Mouse (Mus musculus): ENCODE results near the gene Sufu.

Gene Sufu

DNA sequence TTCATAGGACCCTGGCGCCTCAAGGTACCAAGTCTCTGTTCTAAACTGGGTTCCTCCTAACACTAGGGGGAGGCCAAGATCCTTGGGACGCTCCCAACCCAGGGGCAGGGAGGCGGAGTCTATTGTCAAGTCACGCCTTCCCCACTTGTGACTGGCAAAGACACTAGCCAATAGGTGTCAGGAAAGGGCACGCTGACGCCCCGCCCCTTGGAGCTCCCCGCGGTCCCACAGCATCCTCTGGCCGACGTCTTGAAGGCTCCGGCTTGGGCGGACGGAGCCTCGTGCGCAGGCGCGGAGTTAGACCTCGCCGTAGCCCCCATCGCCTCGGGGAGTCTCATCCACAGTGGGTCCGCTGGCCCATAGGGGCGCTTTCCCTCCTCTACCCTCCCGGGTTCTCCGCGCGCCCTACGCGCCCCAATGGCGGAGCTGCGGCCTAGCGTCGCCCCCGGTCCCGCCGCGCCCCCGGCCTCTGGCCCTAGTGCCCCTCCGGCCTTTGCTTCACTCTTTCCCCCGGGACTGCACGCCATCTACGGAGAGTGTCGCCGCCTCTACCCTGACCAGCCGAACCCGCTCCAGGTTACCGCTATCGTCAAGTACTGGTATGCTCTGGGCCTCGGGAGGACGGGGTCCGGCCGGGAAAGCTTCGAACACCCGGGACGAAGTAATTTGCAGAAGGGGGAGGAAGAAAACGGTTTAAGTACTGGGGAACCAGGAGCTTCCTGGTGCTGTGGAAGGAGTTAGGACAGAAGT, at the start of gene Sufu:
Gene Sufu (plus strand): TSS at position 211 of the 750 bp plus-strand sequence.
- DNase-seq (ENCODE audit: low spot score in 2 of 2): peak; percentile 96 to 99

DNA sequence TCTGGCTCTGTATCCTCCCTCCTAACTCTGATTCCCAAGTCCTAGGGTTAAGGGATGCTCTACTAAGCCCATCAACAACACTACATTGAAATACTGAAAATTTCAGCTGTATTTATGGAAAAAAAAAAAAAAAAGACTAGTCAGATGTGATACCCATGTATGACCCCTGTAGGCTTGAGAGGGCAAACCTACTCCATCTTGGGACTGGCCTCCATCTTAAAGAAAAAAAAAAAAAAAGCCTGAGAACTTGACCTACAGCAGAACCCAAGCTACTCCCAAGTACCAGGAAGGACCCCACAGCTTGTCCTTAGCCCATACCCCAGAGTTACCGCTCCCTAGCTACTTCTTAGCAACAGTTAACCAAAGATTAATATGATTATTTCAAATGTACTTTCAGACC, 49.5 kb upstream of the Sufu start:
- no peak for DNase-seq (ENCODE audit: low spot score in 2 of 2)

DNA sequence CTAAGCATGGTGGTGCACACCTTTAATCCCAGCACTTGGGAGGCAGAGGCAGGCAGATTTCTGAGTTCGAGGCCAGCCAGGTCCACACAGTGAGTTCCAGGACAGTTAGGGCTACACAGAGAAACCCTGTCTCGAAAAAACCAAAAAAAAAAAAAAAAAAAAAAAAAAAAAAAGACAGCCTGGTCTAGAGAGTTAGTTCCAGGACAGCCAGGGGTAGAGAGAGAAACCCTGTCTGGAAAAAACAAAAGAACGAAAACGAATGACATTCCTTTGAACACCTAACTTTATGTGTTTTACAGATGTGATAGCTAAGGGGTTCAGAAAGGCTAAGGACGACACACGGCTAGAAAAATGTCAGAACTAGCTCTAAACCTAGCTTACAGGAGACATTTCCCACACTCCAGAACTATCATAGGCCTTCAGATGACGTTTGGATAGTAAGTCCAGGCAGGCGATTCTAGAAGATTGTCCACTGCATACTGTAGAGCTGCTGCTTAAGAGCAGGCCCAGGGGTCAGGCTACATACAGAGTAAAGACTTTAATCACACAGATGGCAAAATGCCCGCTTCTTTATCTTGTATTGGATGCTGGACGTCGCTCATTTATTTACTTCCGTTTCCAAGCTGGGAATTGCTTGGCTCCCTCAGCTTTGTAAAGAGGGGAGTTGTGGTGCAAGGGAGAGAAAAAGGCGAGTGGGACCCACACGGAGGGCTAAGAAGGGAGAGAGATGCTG, 48.6 kb upstream of the Sufu start:
- DNase-seq (ENCODE audit: low spot score in 2 of 2): peak in 1 of 2 experiments; percentile 32

DNA sequence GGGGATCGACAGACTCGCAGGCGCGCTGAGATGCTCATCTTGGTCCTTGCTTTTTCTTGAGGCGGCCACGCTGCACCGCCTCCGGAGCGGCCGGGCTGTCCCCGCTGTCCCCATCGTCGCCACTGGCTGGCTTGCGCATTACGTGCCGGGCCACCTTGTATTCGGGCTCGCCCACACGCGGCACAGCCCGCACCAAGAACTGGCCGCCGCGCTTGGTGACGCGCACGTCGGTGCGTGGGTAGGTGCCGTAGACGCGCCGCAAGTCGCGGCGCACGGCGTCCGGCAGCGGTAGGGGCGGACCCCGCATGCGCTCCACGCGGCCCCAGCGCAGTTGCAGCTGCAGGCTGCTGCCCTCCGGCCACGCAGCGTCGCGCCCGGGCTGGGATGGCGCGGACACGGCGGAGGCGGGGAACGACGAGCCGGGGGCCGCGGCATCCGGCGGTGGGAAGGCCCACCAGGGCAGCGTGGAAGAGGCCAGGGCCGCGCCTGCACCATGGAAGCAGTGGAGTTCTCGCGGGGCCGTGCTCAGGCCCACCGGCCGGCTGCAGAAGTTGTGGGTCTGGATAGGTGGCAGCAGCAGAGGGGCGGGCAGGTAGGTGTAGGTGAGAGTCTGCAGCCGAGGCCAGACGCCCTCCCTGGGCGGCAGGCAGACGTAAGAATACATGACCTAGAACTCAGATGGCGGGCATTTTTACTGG, 47.8 kb upstream of the Sufu start:
- peak; percentile 85 to 93 for DNase-seq (ENCODE audit: low spot score in 2 of 2)

DNA sequence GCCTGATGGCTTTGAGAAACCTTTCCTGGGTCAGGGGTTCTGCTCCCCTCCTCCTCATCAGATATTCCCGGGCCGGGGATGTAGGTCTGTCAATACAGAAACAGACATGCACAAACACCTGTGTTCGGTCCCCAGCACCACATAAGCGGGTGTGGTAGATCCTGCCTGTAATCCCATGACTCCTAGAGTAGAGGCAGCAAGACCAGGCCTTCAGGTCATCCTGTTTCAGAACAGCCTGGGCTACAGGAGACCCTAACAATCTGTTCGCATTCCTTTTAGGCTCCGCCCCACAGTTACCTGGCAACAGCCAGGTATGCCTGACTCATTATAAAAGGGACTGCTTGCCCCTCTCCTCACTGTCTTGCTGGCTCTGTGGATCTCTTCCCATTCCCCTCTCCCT, 47.1 kb upstream of the Sufu start:
- DNase-seq (ENCODE audit: low spot score in 2 of 2): no peak

DNA sequence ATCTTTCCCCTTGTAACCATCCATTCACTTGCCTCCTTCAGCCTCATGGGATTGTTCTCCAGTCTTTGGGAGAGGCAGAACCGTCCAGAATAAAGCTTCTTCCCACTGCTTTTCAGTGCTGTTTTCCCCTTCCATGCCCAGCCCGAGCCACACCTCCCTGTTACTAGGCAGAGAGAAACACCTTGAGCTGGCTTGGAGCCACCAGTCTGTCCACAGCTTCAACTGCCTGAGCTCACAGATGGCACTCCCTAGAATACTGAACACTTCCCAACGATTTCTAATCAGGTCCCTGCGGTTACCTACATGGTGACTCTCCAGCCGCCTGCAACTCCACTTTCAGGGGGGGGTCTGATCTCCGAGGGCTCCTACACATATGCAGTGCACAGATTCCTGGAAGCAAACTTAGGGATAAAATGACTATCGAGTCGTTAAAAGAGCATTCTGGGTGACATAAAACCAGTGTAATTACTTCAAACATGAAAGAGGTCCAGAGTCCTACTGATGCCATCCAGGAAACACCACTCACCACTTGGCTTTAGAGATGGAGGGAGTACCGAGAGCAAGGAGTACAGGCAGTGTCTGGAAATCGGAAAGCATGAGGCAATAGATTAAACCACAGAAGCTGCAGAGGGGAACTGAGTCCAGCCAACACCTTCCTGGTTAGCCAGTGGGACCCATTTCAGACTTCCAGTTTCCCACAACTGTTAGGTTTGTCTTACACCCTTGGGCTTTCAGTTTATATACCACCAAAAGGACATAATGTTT, 46.3 kb upstream of the Sufu start, which contains the start of gene 2310034G01Rik:
Gene 2310034G01Rik (minus strand): TSS at position 135 of the 765 bp plus-strand sequence.
- no peak for DNase-seq (ENCODE audit: low spot score in 2 of 2)

GRCm38 (mm10) chr19:46356701-46357138, 40.0 kb upstream of the Sufu start:
- peak; percentile 82 to 90 for DNase-seq (ENCODE audit: low spot score in 2 of 2)

DNA sequence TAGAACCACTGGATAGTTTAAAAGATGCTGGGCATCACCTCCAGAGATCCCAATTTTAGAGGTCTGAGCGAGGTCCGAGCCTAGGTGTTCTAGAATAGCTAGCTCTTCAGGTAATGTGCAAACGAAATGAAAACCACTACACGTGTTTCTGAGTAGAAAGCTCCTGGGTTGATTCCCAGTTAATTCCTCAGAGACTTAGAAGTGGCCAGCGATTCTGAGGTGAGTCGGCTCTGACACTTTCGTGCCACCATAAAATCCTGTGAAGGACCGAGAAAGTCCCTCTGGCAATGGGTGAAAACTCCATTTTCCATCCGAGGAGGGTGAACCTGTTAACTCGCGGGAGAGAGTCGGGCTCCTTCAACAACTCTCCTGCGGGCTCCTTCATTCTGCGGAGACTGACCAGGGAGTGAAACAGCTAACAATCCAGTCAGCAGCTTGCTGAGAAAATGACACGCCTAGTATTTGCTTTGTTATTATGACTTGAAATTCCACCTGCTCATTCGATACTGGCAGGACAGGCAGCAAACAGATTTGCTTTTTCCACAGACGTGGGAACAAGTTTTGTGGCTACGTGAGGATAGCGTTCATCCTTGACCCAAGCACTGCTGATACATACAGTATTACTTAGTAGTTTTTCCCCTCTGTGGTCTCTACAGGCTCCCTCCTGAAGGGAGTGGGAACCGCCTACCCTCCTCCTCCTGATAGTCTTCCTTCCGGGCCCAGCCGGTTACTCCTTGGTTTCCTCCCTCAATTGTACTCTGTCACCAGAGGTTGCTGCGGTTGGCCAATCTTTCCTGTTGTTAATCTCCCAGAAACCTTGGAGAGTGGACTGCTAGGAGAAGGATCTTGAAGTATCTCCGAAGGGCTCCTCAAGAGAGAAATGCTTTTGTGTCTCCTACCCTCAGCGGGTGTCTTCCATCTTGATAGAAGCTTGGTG, 39.1 kb upstream of the Sufu start:
- DNase-seq (ENCODE audit: low spot score in 2 of 2): no peak

GRCm38 (mm10) chr19:46358381-46358780, 38.3 kb upstream of the Sufu start:
- DNase-seq (ENCODE audit: low spot score in 2 of 2): no peak

DNA sequence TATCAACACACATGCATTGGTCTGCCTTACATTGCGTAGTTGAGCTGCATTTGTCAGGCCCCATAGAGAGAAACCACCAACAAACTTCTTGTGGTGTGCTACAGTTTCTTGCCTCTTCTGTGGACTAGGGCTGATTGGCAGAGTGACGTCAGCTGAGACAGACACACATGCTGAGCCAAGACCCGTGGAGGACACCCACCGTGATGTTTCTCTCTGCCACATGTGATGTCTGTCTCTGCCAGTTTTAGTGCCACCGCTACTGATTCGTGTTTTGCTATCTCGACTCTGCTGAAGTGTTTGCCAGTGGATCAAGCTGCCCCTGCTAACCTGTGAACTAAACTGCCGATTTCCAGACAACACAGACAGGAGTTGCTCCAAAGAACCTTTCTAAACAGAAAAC, 34.6 kb upstream of the Sufu start:
- no peak for DNase-seq (ENCODE audit: low spot score in 2 of 2)

- no peak for DNase-seq (ENCODE audit: low spot score in 2 of 2)
Observed at GRCm38 (mm10) chr19:46363294-46364009, 33.2 kb upstream of the Sufu start.

DNA sequence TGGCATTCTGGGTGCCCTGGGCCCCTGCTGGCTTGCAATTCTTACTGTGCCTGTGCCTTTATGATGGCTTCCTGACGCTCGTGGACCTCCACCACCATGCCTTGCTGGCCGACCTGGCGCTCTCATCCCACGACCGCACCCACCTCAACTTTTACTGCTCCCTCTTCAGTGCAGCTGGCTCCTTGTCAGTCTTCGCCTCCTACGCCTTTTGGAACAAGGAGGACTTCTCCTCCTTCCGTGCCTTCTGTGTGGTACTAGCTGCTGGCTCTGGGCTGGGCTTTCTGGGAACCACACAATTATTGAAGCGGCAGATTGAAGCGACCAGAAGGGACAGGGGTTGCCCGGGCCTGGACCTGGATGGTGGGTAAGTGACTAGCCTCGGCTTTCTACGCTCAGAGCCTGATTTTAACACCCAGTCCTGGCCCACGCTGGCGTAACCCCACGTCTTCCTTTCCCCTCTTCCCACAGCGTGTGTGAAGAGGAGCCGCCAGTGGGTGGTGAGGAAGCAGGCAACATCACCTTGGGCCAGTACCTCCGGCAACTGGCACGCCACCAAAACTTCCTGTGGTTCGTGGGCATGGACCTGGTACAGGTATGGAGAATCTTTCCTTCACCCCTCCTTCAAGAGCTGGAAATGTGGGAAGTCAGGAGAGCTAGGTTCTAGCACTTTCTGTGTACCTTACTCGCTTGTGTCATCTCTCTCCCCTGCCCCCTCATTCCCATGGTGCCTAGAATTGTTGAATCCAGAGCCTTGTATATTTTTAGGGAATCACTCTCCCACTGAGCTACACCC, 28.7 kb upstream of the Sufu start:
- peak; percentile 40 to 56 for DNase-seq (ENCODE audit: low spot score in 2 of 2)

- DNase-seq (ENCODE audit: low spot score in 2 of 2): peak in 1 of 2 experiments; percentile 67
Observed at GRCm38 (mm10) chr19:46369204-46369603, 27.5 kb upstream of the Sufu start.

DNA sequence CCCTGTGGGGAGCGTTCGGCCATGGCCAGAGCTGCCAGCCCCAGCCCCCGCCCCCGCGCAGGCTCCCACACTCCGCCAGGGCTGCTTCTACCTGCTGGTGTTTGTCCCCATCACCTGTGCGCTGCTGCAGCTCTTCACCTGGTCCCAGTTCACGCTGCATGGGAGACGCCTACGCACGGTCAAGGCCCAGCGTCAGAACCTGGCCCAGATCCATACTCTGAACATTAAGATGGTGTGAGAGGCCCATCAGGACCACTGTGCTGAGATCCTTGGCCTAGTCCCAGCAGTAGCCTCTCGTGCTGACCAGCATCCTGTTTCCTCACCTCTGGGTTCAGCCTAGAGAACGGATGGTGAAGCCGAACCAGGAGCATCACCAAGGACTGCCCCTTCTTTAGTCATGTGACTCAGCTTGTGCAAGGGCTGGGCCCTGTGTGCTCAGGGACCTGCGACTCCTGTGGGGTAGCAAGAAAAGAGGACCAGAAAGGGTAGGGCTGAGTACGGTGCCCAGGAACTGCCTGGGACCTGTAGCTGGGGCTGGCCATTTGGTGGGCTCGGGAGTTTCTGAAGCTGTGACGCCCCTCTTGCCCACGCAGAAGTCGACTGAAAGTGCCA, 22.1 kb upstream of the Sufu start:
- DNase-seq (ENCODE audit: low spot score in 2 of 2): no peak

DNA sequence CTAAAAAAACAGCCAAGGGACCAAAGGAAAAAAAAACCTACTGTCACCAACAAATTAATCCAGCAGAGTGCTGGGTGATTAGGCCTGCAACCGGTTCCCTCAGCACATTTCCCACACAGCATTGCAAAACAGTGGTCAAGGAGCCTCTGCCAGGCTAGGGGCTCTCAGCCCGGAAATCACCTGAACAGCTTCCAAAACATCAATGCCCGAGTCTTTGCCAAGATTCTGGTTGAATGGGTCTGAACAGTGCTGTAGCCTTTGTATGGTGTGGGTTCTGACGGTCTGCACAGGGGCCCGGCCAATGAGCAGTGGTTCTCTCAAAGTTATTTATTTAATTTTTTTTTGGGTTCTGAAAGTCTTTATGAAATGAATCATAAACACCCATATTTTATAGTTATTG, 21.2 kb upstream of the Sufu start:
- DNase-seq (ENCODE audit: low spot score in 2 of 2): no peak

DNA sequence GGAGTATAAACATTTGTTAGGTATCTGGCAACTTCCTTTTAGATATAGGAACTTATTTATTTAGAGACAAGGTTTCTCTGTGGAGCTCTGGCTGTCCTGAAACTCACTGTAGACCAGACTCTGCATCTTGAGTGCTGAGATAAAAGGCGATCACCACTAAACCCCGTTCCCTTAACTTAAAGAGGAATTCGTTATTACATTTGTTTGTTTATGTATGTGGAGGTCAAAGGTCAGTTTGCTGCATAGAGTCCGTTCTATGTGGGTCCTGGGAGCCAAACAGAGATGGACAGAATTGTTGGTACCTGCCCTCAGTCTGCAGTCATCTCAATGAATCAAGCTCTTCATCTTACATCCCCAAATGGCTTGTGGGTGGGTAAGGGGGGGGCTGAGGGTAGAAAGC, 20.8 kb upstream of the Sufu start:
- DNase-seq (ENCODE audit: low spot score in 2 of 2): no peak

GRCm38 (mm10) chr19:46382275-46382674, 14.4 kb upstream of the Sufu start:
- no peak for DNase-seq (ENCODE audit: low spot score in 2 of 2)

DNA sequence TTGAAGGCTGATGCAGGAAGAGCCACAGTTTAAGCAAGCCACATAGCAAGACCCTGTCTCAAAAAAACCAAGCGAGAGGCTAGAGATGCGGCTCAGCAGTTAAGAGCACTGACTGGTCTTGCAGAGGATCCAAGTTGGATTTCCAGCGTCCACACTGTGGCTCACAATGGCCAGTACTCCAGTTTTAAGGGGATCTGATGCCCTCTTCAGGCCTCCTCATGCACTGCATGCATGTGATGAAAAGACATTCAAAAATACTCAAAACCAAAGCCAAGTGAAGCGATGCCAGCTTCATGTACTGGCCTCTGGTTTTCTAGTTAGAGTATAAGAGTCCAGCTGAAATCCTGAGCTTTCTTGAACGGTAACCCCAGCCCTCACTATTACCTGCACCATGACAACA, 6.8 kb upstream of the Sufu start:
- DNase-seq (ENCODE audit: low spot score in 2 of 2): no peak

DNA sequence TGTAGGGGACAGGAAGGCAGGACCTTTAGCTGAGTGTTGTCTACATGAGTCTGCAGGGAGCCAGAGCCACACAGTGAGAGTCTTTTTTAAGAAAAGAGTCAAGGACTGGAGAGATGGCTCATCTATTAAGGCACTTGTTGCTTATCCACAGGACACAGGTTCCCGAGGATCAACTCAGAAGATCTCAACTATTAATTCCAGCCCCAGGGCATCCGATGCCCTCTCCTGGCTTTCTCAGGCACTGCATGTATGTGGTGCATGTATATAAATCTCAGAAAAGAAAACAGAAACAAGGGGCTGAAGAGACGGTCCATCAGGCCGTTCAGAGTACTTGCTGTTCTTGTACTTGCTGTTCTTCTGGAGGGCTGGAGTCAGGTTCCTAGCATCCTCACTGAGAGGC, 4.7 kb upstream of the Sufu start:
- DNase-seq (ENCODE audit: low spot score in 2 of 2): peak in 1 of 2 experiments; percentile 42
